Mouse (Mus musculus) hematopoietic multipotent progenitor cell, adult 10-12 weeks (in vitro differentiated cells): ENCODE data around the gene Olfr1043. TPM values are rescaled to one million over a fixed set of nuclear protein-coding genes. Genes with fewer than 3 reads are reported as not detected.

Experiments used
- polyA plus RNA-seq: library from polyadenylated mRNA; stranded (reverse); fragments of >175 nt; gene quantifications from 2 replicates; pipeline ENCODE4 v1.2.3, GENCODE M21; 2012; ENCODE audit warnings: low replicate concordance

Olfr1043 gene
- not detected in 2 replicates for polyA plus RNA-seq

DNA sequence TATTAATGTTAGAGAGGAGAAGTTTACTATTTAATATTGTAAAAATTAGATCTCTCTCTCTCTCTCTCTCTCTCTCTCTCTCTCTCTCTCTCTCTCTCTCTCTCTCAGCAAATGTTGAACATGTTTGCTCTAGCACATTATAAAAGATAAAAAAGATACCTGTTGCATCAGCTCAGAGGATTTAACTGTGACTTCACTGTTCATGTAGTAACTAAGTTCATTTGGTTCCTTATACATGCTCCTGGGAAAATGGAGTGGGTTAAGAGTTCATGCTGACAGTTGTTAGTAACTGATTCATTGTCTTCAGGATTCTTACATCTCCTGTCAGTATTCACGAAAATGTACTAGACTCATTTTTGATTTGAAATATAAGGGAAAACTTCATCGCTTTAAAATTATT lies at the start of gene Olfr1043:
TSS of gene Olfr1043 (minus strand) at position 101 of the 400 bp plus-strand sequence.

DNA sequence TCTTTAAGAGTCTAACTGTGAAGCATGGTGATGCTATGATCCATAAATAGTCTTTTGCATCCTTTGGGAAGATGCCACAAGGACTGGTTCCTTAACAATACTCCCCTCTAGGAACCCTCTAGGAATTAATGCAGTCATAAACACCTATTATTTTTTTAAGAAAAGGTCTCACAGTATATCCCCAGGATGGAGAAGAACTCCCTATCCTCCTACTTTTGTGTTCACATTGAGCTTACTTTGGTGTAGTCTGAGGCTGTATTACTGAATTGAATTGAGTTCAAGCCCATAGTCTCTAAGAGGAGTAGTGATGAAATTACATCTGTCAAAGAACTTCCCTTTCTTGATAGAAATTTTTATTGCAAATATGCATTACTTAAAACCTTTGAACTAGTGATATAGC lies 35.6 kb upstream of the Olfr1043 start, which contains the start of gene Olfr1045:
TSS of gene Olfr1045 (minus strand) at position 101 of the 400 bp plus-strand sequence.

GRCm38 (mm10) chr2:86185583-86185982 lies 18.3 kb upstream of the Olfr1043 start, which contains the start of gene Olfr52:
Gene Olfr52, minus strand, starts transcription at chr2:86185683.

GRCm38 (mm10) chr2:86177720-86178119 lies 10.4 kb upstream of the Olfr1043 start, which contains the start of gene Olfr1044:
Gene Olfr1044, minus strand, starts transcription at chr2:86177820.

DNA sequence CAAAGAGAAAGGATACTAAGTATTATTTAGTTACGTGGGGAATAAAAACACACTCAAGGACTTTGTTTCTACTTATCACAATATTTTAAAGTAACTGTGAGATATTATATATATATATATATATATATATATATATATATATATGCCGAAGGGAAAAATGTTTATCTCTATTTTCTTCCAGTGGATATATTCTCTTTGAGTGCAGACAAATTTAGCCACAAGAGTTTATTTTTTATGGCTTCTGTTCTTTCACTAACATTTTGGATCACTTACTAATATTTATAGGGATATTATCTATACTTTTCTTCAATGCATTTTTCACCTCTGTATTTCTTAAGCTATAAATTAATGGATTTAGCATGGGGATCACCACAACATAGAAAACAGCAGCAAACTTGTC lies 5.6 kb downstream of the Olfr1043 start, which contains the start of gene Olfr1042:
TSS of gene Olfr1042 (minus strand) at position 101 of the 400 bp plus-strand sequence.

GRCm38 (mm10) chr2:86146632-86147031 lies 20.7 kb downstream of the Olfr1043 start, which contains the start of gene Olfr1040:
Gene Olfr1040, minus strand, starts transcription at chr2:86146732.

DNA sequence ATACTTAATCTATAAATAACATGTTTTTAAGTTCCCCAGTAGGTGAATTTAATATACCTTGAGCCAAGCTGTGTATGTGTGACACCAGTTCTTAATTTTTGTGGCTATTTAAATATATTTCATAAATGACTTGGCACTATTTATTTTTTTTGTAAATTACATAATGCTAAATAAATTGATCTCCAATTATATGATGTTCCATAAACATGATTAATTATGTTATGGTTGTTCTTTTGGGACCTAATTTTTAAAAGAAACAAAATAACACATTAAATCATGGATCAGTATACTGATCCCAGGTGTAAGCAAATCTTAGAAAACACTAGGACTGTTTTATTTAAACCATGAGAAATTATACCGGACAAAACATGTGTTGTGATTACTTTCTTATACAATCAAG lies 31.5 kb downstream of the Olfr1043 start, which contains the start of gene Olfr1039:
TSS of gene Olfr1039 (minus strand) at position 101 of the 400 bp plus-strand sequence.

Other genes with a start within 250 kb of the Olfr1043 start
- gene Olfr1026, start 246.0 kb downstream of the Olfr1043 start, polyA plus RNA-seq = not detected in 2 replicates
- not detected in 2 replicates for gene Olfr1028, start 217.1 kb downstream of the Olfr1043 start, polyA plus RNA-seq
- gene Olfr1029, start 193.6 kb downstream of the Olfr1043 start, polyA plus RNA-seq = not detected in 2 replicates
- gene Olfr1030, start 188.2 kb downstream of the Olfr1043 start, polyA plus RNA-seq = not detected in 2 replicates
- not detected in 2 replicates for gene Olfr1031, start 177.2 kb downstream of the Olfr1043 start, polyA plus RNA-seq
- not detected in 2 replicates for gene Olfr1032, start 162.0 kb downstream of the Olfr1043 start, polyA plus RNA-seq
- gene Olfr1033, start 146.9 kb downstream of the Olfr1043 start, polyA plus RNA-seq = not detected in 2 replicates
- not detected in 2 replicates for gene Olfr1034, start 121.7 kb downstream of the Olfr1043 start, polyA plus RNA-seq
- gene Olfr1036, start 93.5 kb downstream of the Olfr1043 start, polyA plus RNA-seq = not detected in 2 replicates
- gene Olfr1037, start 80.1 kb downstream of the Olfr1043 start, polyA plus RNA-seq = not detected in 2 replicates
- not detected in 2 replicates for gene Olfr1039, start 31.6 kb downstream of the Olfr1043 start, polyA plus RNA-seq
- gene Olfr1040, start 20.8 kb downstream of the Olfr1043 start, polyA plus RNA-seq = not detected in 2 replicates
- gene Olfr1042, start 5.7 kb downstream of the Olfr1043 start, polyA plus RNA-seq = not detected in 2 replicates
- 0.09 TPM in 1 of 2 replicates, not detected in the other for gene Olfr1044, start 10.3 kb upstream of the Olfr1043 start, polyA plus RNA-seq
- gene Olfr52, start 18.2 kb upstream of the Olfr1043 start, polyA plus RNA-seq = not detected in 2 replicates
- not detected in 2 replicates for gene Olfr1045, start 35.5 kb upstream of the Olfr1043 start, polyA plus RNA-seq
- not detected in 2 replicates for gene Olfr1046, start 51.8 kb upstream of the Olfr1043 start, polyA plus RNA-seq
- not detected in 2 replicates for gene Olfr1047, start 63.9 kb upstream of the Olfr1043 start, polyA plus RNA-seq
- not detected in 2 replicates for gene Olfr1048, start 72.8 kb upstream of the Olfr1043 start, polyA plus RNA-seq
- gene Olfr1049, start 90.8 kb upstream of the Olfr1043 start, polyA plus RNA-seq = not detected in 2 replicates
- gene Olfr1051, start 111.6 kb upstream of the Olfr1043 start, polyA plus RNA-seq = not detected in 2 replicates
- not detected in 2 replicates for gene Olfr1052, start 124.9 kb upstream of the Olfr1043 start, polyA plus RNA-seq
- not detected in 2 replicates for gene Olfr1053, start 147.8 kb upstream of the Olfr1043 start, polyA plus RNA-seq
- not detected in 2 replicates for gene Olfr1054, start 167.9 kb upstream of the Olfr1043 start, polyA plus RNA-seq
- not detected in 2 replicates for gene Olfr1055, start 182.8 kb upstream of the Olfr1043 start, polyA plus RNA-seq
- gene Olfr1056, start 194.9 kb upstream of the Olfr1043 start, polyA plus RNA-seq = not detected in 2 replicates
- gene Olfr1057, start 210.9 kb upstream of the Olfr1043 start, polyA plus RNA-seq = not detected in 2 replicates
- gene Olfr1058, start 221.0 kb upstream of the Olfr1043 start, polyA plus RNA-seq = not detected in 2 replicates
- gene Olfr1061, start 246.5 kb upstream of the Olfr1043 start, polyA plus RNA-seq = not detected in 2 replicates